Mouse (Mus musculus) fat pad, adult 2 months (tissue): Measurements from ENCODE around the gene Dock9.
A peak's percentile ranks its signal among the peaks of the same experiment; 100 is the strongest.
"Not testable (repeated sequence)": the region's sequence is repeated elsewhere in the genome, so short reads cannot be mapped to it uniquely, and the experiment has no call there.

Source experiments
- DNase-seq: peaks from one replicate; pipeline ENCODE4 v3.0.0-alpha.2; 2011; ENCODE audit warnings: low read depth, low spot score; ENCODE audit errors: extremely low read depth

The Dock9 gene

DNA sequence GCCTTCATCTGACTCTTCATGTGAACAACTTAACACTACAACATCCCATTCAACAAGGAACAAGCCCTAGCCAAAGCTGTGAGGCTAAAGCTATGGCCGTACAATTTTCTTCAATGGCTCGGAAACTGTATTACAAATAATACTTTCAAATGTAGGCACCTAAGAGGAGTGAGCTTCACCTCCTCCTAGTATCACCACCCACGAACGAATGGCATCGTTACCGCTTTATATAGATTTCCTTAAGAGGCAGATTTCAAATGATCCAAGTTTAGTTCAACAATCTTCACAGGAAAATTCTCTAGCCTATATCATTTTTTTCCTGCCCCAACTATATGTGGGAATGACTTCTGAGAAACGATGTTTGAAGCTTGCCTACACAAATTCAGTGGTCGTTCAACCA is 165.7 kb downstream of the Dock9 start:
- DNase-seq: no peak

- no peak for DNase-seq
These were observed 170.9 kb downstream of the Dock9 start for GRCm38 (mm10) chr14:121626741-121627140.

DNA sequence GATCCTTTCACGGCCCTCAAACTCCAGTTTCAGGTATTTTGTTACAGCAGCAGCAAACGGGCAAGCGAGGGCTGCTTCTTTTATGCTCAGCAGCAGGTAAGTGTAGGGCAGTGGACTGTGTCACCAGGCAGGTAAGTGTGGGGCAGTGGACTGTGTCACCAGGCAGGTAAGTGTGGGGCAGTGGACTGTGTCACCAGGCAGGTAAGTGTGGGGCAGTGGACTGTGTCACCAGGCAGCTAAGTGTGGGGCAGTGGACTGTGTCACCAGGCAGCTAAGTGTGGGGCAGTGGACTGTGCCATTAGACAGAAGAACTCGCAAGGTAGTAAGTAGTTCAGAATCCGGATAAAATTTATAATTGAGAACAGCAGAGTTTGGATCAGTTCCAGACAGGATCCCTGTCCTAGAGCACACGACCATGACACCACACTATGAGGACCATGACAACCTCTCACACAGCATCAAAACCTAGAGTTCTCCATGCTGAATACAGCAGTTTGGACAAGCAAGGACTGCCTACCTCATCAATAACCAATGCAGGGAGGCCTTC is 173.6 kb downstream of the Dock9 start:
- not testable (repeated sequence) for DNase-seq

DNA sequence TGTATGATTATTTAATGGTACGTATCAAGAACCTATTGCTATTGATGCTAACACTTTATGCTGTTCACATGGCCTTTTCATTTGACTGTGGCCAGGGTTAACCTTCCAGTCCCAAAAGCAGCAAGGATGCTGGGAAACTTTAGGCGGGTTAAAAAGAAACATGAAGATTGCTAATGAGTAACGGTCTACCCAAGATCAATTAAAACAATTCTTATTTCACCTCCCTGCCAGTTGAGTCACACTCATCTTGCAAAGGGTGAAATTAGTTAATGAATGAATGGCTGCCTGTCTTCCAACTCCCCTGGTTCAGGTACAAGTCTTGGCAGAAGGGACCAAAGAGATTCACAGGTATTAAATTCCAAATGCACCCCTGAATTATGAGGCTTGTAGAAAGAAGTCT is 175.8 kb downstream of the Dock9 start:
- DNase-seq: no peak

- DNase-seq: no peak
These were observed 177.1 kb downstream of the Dock9 start for GRCm38 (mm10) chr14:121620567-121620966.

DNA sequence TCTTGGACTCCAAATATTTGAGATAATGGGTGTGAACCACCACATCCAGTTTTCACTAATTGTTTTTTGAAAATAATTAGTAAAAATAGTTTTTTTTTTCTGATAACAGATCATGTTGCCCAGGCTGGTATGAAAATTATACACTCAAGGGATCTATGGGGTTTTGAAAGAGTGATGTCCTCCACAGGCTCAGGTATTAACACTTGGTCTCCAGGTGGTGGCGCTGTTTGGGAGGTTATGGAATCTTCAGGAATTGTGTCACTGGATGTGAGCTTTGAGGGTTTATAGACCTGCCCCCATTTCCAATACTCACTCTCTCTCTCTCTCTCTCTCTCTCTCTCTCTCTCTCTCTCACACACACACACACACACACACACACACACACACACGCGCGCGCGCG is 177.5 kb downstream of the Dock9 start:
- DNase-seq: no peak

DNA sequence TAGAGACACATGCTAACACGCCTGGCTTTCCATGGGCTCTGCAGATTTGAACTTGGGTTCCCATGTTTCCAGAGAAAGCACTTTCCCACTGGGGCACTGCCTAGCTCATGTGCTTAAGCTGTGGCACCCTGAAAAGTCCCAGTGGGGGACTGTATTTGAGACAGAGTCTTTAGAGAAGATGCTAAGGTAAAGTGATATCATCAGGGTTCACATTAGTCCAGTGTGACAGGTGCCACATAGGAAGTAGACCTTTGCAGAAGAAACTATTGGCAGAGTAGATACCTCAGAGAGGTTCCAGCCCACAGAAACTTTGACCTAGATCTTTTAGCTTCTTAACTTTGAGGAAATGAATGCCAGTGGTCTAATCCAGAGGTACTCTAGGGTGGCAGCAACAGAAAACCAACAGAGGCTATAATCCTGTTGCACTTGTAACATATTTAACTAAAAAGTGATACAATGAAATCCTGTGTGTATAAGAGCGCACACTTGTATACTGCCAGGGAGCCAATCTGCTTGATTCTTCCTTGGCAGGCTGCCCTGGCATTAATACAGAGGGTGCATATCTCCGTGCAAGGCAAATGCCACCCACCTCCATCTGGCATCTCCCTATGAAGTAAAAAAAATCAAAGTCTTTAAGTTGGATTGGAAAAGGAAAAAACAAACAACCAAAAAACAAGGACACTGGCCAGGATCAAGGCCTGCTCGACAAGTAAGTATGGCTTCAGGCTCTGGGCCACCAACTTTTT is 179.8 kb downstream of the Dock9 start:
- DNase-seq: no peak

DNA sequence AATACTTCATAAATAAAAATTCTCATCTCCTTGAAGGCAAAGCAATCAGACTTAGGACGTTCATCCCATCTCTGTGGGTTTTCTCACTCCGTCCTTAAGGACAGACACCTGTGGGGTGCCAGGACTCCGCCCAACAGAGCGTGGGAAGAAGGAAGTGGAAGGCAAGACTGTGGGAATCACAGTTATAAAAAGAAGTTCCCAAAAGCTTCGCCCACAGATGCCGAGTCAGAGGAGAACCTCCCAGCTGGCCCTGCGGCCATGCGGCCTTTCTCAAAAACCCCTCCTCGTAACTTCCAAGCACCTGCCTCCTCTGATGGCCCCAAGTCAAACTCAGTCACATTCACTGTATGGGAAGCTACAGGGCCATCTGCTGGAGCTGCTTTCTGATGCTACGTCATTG is 182.2 kb downstream of the Dock9 start:
- peak; percentile 42 for DNase-seq

- peak; percentile 74 for DNase-seq
These were observed 183.0 kb downstream of the Dock9 start for GRCm38 (mm10) chr14:121614461-121615170.

DNA sequence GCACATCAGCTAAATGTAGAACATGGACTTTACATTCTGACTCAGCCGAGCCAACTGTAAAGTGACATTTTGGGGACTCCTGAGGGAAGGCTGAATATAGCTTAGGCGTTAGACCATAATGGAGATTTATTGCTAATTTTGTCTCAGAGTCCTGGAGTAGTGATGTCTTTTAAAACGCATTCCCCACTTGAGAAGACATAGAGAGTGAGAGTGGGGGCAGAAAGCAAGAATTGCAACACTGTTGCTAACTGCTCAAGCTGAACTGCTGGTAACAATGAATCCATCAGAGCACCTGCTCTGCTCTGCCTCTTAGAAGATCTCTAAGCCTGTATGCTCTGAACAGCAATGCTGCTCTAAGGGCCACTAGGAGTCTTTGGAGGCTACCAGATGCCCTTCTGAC is 184.1 kb downstream of the Dock9 start:
- DNase-seq: no peak

GRCm38 (mm10) chr14:121612926-121613325 is 184.7 kb downstream of the Dock9 start:
- no peak for DNase-seq

DNA sequence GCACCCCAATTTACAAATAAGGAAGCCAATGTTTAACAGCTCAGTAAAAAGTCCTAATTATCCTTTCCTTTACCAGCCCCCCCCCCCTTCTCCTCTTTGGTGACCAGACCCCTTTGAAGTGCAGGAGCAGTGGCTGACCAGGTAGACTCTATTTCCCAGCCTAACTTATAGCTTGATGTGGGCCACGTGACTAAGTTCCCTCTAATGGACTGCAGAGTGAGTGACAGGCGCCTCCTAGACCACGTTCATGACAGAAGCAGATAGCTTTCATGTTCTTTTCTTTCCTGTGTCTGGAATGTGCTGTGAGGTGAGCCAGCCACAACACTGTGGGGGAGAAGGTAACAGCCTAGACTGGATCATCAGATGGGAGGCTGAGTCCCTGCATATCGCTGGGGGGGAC is 186.1 kb downstream of the Dock9 start:
- DNase-seq: no peak

- DNase-seq: no peak
These were observed 186.5 kb downstream of the Dock9 start for GRCm38 (mm10) chr14:121611098-121611497.

DNA sequence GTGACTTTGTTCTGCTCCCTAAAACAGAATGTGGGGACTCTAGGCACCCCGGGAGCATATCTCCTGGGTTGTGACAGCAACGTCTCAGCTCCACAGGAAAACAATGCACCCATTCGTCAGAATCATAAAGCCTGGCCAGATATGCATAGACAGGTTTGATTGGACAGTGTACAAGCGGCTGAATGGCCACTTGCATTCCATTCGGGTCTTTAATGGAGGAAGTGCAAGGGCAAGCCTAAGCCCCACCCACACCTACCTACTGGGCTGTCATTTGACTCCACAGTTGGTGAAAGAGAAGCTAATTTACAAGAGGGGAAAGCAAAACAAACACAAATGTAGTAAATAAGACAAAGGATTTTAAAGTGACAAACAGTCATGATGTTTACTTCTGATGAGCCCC is 189.1 kb downstream of the Dock9 start:
- DNase-seq: no peak

DNA sequence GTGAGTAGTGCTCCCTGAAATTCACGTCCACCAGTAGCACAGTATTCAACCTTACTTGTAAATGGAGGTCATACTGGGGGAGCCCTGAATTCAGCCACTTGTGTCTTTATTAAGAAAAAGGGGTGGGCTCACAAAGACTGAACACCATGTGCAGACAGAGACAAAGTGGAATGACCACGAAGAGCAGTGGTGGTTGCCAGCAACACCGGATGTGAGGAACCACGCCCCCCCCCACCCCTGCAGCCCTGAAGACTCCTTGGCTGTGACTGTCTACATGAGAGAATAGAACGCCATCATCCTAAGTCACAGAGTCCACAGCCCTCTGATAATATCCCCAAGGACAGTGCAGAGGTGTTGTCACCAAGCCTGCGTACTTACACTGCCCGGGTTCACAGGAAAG is 191.2 kb downstream of the Dock9 start:
- DNase-seq: no peak

- DNase-seq: no peak
These were observed 192.4 kb downstream of the Dock9 start for GRCm38 (mm10) chr14:121605260-121605659.

GRCm38 (mm10) chr14:121604565-121604964 is 193.1 kb downstream of the Dock9 start:
- no peak for DNase-seq

GRCm38 (mm10) chr14:121602610-121603009 is 195.0 kb downstream of the Dock9 start:
- DNase-seq: no peak

GRCm38 (mm10) chr14:121600538-121600937 is 197.1 kb downstream of the Dock9 start:
- DNase-seq: no peak

DNA sequence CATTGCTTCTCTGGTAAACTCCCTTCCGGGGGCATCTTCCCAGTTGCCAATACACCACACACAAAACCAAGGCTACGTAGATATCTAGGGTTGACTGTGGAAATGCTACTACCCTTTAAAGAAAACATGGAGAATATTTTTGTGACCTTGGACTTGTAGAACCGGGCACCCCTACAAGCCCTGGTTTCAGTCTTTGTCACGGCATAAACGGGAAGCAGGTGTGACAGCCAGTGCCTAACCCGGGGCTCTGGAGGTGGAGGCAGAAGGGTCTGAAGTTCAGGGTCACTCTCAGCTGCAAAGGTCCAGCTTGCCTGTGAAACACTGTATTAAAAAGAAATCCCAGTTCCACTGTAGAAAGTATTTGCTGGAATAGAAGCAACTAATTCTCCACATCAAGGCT is 200.6 kb downstream of the Dock9 start:
- DNase-seq: no peak

- no peak for DNase-seq
These were observed 201.0 kb downstream of the Dock9 start for GRCm38 (mm10) chr14:121596631-121597030.

- DNase-seq: no peak
These were observed 203.0 kb downstream of the Dock9 start for GRCm38 (mm10) chr14:121594684-121595083.
